Mouse (Mus musculus) hindbrain, embryonic 11.5 days (tissue): ENCODE measurements at regions not wholly inside any gene's neighbourhood (a gene's known extent, or its start where the extent isn't known, plus 50 kb on each side); places are given as distances from the start of the nearest gene placed in this dataset.

Source experiments
- ATAC-seq: fragments of 200-750 bp; cut with Nextera tagmentation; 2 replicates; pipeline ENCODE4 v1.8.0; 2017; ENCODE audit warnings: mild to moderate bottlenecking, moderate TSS enrichment, moderate library complexity; ENCODE audit not compliant: low FRiP score
- DNase-seq: peaks from one replicate; pipeline ENCODE4 v3.0.0-alpha.2; 2015; ENCODE audit warnings: low spot score
- H3K27ac ChIP-seq: fragments of 300-500 bp; sonication (generic); 2 replicates; pipeline ENCODE4 v1.5.1; 2014; ENCODE audit warnings: mild to moderate bottlenecking, low read depth, low read length
- H3K27me3 ChIP-seq: fragments of 300-500 bp; sonication (generic); 2 replicates; pipeline ENCODE4 v1.6.1; 2014; ENCODE audit warnings: mild to moderate bottlenecking, low read length, moderate library complexity, mixed read lengths; ENCODE audit not compliant: control insufficient read depth, insufficient read depth
- H3K36me3 ChIP-seq: fragments of 300-500 bp; sonication (generic); 2 replicates; pipeline ENCODE4 v1.6.1; 2014; ENCODE audit warnings: mild to moderate bottlenecking, low read length, moderate library complexity, mixed read lengths; ENCODE audit not compliant: control insufficient read depth, insufficient read depth
- H3K4me1 ChIP-seq: fragments of 300-500 bp; sonication (generic); replicated peaks from 2 replicates; pipeline ENCODE4 v1.6.1; 2014; ENCODE audit warnings: low read length, mixed read lengths; ENCODE audit not compliant: control insufficient read depth, insufficient read depth
- H3K4me2 ChIP-seq: fragments of 300-500 bp; sonication (generic); replicated peaks from 2 replicates; pipeline ENCODE4 v1.6.1; 2014; ENCODE audit warnings: mild to moderate bottlenecking, low read depth, low read length
- H3K4me3 ChIP-seq: fragments of 300-500 bp; sonication (generic); 2 replicates; pipeline ENCODE4 v1.5.1; 2014; ENCODE audit warnings: low read depth, low read length
- H3K9ac ChIP-seq: fragments of 300-500 bp; sonication (generic); 2 replicates; pipeline ENCODE4 v1.6.1; 2014; ENCODE audit warnings: low read depth, low read length
- H3K9me3 ChIP-seq: fragments of 300-500 bp; sonication (generic); 2 replicates; pipeline ENCODE4 v1.6.1; 2016; ENCODE audit warnings: low read length; ENCODE audit not compliant: control insufficient read depth
- WGBS: fragments of 180-500 bp; shearing (Covaris S2); extraction: QIAGEN DNeasy Blood & Tissue Kit; methylation state at CpG from one replicate; pipeline ENCODE4 v1.1.7; 2014; 5-methylcytosine and 5-hydroxymethylcytosine counted together

DNA sequence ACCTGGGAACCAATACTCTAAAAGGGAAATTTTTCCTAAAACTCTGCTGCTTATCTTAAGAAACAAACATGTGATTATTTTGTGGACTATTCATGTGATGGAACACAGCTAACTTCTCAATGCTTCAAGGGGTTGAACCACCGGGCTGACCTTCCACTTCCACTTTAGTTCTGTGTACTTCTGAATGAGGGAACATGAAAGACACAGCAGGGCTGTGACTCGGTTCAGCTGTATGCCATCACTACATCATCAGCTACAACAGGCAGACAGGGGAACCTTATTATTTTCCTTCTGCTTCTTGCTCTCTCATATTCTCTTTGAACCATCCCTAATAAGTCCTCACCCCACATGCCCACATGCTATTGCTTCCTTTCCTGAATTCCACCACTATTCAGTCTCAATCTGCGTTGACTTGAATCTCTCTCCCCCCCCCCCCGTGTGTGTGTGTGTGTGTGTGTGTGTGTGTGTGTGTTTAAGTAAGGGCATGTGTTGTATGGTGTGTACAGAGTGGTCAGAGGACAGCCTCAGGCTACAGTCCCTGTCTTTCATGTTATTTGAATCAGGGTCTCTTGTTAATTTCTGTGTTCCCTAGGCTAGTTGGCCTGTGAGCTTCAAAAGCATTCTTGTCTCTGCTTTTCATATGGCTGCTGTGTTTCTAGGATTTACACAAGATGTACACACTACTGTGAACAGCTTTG is 485.7 kb downstream of the Lmo7 start:
- DNase-seq (no peak), ATAC-seq (no peak)
- H3K36me3 ChIP-seq: no peaks in the 10 kb centered on the region
- H3K27me3 ChIP-seq: no peaks in the 10 kb centered on the region
- no peak overlapping the region for H3K4me3 ChIP-seq
- no peak overlapping the region for H3K27ac ChIP-seq
- no peak overlapping the region for H3K9ac ChIP-seq
- H3K9me3 ChIP-seq: no peaks in the 10 kb centered on the region
- no peak overlapping the region for H3K4me2 ChIP-seq
- H3K4me1 ChIP-seq: no peaks in the 10 kb centered on the region
- WGBS: 77% methylated on average over 3 of the region's 4 CpGs

DNA sequence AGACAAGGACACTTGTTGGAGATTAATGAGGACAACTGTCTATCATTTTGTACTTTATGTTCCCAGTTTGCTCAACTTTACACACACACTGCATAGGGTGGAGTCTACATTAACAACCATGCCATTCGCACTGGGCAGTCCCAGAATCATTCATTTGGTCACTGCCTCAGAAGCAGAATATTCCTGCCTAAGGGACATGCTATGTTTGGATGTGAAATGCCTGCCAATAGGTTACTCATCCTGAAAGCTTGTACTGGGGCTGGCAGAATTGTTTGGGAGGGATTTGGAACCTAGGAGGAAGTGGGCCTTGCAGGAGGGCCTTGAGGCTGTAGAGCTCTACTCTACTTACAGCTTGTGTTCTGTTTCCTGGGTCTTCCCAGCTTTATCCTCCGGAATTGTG is 482.3 kb downstream of the Lmo7 start:
- ATAC-seq: no peak
- Histone ChIP-seq H3K9me3 (no peaks in the 10 kb centered on the region), H3K27me3 (no peaks in the 10 kb centered on the region), H3K27ac (no peak overlapping the region), H3K4me3 (no peak overlapping the region), H3K36me3 (no peaks in the 10 kb centered on the region), H3K4me1 (no peaks in the 10 kb centered on the region), H3K9ac (no peak overlapping the region), H3K4me2 (no peak overlapping the region)
- DNase-seq: no peak
- WGBS: 88% methylated on average over 2 of the region's 2 CpGs

DNA sequence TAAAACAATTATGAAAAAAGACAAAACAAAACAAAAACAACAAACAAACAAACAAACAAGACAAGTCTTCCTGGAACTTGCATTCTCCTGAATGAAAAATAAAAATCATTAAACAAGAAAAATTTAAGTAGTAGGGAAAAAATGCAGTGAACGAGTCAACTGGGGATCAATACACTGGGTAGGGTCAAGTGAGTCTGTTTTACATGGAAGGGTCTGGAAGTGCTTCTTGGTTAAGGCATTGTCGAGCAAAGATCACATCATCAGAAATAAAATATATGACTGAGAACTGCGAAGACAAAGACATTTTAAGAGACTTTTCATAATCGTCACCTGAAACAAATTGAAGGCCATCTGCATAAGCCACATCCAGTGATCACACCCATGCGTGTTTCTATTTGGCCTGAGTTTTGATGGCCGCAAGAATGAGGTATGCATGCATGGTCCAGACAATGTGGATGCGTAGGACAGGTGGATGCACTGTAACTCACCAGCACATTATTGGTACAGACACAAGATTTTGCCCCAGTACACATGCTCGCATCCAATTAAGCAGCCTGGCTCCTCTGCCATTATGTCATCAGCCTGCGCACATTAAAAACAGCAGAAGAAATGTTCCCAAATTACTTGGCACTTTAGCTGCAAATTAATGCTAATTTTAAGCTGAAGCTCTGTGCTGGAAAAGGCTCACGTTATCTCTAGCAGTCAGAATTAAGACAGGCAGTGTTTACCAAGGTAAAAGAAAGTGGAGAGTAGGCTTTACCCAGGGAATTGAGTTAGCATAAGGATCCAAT is 475.3 kb downstream of the Lmo7 start:
- no peak for ATAC-seq
- Histone ChIP-seq H3K27me3 (no peaks in the 10 kb centered on the region), H3K4me3 (no peak overlapping the region), H3K9me3 (no peaks in the 10 kb centered on the region), H3K4me2 (no peak overlapping the region), H3K4me1 (no peaks in the 10 kb centered on the region), H3K36me3 (no peaks in the 10 kb centered on the region), H3K9ac (no peak overlapping the region), H3K27ac (no peak overlapping the region)
- no peak for DNase-seq
- WGBS: 91% methylated on average over 10 of the region's 10 CpGs

DNA sequence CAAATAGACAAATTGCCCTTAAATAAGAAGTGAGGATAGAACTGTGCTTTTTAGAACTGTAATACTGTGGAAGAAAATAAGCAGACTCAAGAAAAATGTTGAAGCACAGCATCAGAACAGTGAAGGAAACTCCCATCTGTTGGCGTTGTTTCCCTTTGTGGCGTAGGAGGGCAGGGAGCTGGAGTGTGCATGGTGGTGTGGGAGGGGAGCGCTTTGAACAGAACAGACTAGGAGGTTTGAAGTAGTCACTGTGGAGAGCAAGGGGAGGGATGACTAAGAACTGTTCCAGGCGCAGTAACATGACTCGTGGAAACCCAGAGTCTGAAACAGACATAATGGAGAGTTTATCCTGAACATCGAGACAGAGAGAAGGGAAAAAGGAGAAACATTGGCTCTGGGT is 469.7 kb downstream of the Lmo7 start:
- H3K4me1 ChIP-seq: no peaks in the 10 kb centered on the region
- no peak overlapping the region for H3K4me3 ChIP-seq
- WGBS: 83% methylated on average over 6 of the region's 6 CpGs
- H3K9ac ChIP-seq: no peak overlapping the region
- H3K27me3 ChIP-seq: no peaks in the 10 kb centered on the region
- no peak for DNase-seq
- no peak for ATAC-seq
- H3K27ac ChIP-seq: no peak overlapping the region
- H3K4me2 ChIP-seq: no peak overlapping the region
- H3K9me3 ChIP-seq: no peaks in the 10 kb centered on the region
- H3K36me3 ChIP-seq: no peaks in the 10 kb centered on the region

DNA sequence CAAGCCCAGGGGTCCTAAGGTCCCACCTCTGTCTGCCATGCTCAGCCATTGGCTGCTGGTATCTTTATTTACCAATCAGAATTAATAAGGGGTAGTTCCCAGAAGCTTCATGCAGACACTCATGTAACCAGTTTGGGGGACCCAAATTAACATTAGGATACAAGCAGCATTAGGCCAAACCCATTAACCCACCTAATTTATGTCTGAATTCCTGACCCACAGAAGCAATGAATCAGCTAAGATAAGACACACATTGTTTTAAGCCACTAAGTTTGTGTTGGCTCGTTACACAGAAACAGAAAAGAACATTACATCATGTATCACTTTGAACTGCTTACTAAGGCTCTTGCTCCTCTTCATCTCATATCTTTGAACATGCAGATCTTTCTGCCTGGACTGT is 461.0 kb downstream of the Lmo7 start:
- Histone ChIP-seq H3K27ac (no peak overlapping the region), H3K4me3 (no peak overlapping the region), H3K9ac (no peak overlapping the region), H3K4me2 (no peak overlapping the region), H3K36me3 (no peaks in the 10 kb centered on the region), H3K4me1 (no peaks in the 10 kb centered on the region), H3K27me3 (no peaks in the 10 kb centered on the region), H3K9me3 (no peaks in the 10 kb centered on the region)
- no peak for ATAC-seq
- no peak for DNase-seq
- WGBS: 88% methylated on average over 1 of the region's 1 CpGs

DNA sequence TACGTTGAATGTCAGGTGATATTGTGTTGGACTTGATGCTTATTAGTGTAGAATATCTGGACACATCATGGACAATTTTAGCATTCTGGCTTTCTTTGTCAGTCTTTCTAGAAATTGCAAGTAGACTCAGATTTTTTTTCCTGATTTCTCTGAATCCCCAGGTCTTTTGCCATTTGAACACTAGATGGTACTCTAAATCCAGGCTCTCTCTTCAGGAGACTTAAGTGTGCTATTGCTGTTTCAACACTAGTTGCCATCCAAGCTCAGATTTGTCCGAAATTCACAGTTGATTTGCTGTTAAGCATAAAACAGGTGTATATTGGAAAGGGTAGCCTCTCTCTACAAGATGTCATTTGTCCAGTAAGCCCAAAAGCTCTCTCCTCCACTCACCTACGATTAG is 451.5 kb downstream of the Lmo7 start:
- WGBS: 90% methylated on average over 3 of the region's 3 CpGs

DNA sequence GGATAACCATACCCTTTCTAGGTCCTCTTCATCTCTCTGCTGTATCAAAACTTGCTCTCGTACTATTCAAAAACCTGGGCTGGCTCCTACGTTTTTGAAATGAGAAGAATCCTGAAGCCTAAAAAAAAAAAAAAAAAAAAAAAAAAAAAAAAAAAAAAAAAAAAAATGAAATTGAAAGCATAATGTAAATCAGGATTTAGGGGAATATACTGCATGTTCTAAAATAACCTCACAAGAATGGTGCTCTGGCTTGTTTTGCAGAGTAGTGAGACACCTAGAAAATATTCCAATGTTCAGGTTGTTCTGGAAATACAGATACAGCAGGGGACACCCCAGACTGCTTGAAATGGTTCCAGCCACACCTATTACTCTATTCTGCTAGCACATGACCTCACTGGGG is 442.0 kb downstream of the Lmo7 start:
- Histone ChIP-seq H3K9ac (no peak overlapping the region), H3K9me3 (no peaks in the 10 kb centered on the region), H3K4me3 (no peak overlapping the region), H3K4me1 (no peaks in the 10 kb centered on the region), H3K27me3 (no peaks in the 10 kb centered on the region), H3K36me3 (no peaks in the 10 kb centered on the region), H3K4me2 (no peak overlapping the region), H3K27ac (no peak overlapping the region)
- 84% methylated on average over 2 of the region's 2 CpGs for WGBS
- DNase-seq (no peak), ATAC-seq (no peak)

More for the DNA sequence above, 451.5 kb downstream of the Lmo7 start:
- H3K4me2 ChIP-seq: no peak overlapping the region
- H3K9ac ChIP-seq: no peak overlapping the region
- no peak for ATAC-seq
- H3K27me3 ChIP-seq: no peaks in the 10 kb centered on the region
- H3K27ac ChIP-seq: no peak overlapping the region
- no peak for DNase-seq
- no peaks in the 10 kb centered on the region for H3K4me1 ChIP-seq
- no peaks in the 10 kb centered on the region for H3K9me3 ChIP-seq
- H3K36me3 ChIP-seq: no peaks in the 10 kb centered on the region
- no peak overlapping the region for H3K4me3 ChIP-seq

DNA sequence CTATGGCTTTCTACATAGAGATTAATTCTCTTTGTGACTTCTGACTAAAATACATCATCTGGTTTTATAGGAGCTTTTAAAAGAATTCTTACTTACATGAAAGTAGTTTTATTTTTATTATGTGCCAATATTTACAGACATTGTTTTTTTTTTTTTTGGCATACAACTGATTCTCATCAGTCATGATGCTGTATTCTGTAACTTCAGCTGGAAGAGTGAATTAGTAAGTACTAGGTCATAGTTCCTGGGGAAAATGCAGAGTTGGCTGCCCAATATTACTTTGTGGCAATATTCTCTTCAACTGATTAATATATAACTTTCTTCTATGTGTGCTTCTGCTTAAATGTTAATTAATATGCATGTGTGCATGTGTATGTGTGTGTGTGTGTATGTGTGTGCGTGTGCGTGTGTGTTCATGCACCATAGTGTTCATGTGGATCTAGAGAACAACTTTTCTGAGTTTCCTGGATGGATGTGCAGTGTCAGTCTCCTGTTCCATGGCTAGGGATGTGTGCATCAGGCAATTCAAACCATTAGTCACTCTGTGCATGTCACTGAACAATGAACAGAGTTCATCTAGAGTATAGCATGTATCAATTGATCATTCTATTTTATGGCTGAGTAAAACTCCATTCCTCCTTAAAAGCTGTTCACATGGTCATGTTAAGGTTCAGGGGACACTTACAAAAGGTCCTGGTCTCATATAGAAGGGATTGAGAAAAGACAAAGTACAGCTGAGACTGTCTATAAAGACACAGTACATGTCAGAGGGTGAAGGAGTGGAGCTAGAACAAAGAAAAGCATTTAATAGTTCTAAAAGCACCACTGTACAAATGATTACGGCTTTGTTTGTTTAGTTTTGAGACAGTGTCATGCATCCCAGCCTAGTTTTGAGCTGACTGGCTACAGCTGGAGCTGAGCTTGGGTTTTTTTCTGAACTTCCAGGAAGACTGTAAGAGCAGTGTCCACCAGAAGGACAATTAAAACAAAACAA is 431.8 kb downstream of the Lmo7 start:
- no peak overlapping the region for H3K27ac ChIP-seq
- WGBS: 79% methylated on average over 3 of the region's 3 CpGs
- no peak overlapping the region for H3K4me2 ChIP-seq
- H3K27me3 ChIP-seq: no peaks in the 10 kb centered on the region
- ATAC-seq (no peak), DNase-seq (no peak)
- H3K4me1 ChIP-seq: no peaks in the 10 kb centered on the region
- no peak overlapping the region for H3K9ac ChIP-seq
- H3K4me3 ChIP-seq: no peak overlapping the region
- no peaks in the 10 kb centered on the region for H3K9me3 ChIP-seq
- H3K36me3 ChIP-seq: no peaks in the 10 kb centered on the region
